Mouse (Mus musculus): Measurements from ENCODE around the gene Ubqln3.

The Ubqln3 gene

GRCm38 (mm10) chr7:104143179-104143578 lies at the start of gene Ubqln3:
Gene Ubqln3, minus strand, starts transcription at chr7:104143279.
- no peak for DNase-seq

DNA sequence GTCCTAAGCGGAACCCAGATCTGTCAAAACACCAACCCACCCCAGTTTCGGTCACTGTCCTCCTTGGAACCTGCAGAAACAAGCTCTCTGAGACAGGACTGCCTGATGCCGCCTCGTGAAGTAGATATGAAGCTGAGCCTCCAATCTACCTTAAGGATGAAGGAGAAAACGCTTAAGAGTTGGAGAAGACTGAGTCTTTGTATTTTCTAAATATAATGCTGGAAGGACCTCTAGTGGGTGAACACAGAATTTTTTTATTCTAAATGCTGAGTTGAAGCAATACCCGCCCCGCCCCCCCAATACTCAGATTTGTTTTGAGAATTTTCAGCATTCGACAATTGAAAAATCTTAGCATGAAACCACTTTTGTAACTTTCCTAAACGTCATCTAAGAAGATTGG lies 48.2 kb upstream of the Ubqln3 start:
- DNase-seq = no peak

DNA sequence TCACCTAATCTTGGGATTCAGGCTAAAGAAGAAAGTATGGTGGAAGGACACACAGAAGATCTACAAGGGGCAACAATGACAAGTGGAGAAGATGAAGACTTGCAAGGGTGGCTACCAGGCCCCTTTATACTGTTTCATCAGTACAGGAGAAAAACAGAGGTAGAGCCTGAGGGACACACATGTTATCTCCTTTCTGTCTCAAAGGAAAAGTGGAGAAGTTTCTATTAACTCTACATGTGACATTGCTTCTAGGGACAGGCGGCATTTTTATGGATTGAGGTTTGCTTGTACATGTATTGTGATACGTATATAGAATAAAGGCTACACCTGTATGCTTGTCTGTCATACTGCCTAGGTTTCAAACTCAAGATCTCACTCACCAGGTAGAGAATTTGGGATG lies 40.2 kb upstream of the Ubqln3 start, which contains the start of gene Olfr648:
TSS of gene Olfr648 (minus strand) at position 101 of the 400 bp plus-strand sequence.
- no peak for DNase-seq

DNA sequence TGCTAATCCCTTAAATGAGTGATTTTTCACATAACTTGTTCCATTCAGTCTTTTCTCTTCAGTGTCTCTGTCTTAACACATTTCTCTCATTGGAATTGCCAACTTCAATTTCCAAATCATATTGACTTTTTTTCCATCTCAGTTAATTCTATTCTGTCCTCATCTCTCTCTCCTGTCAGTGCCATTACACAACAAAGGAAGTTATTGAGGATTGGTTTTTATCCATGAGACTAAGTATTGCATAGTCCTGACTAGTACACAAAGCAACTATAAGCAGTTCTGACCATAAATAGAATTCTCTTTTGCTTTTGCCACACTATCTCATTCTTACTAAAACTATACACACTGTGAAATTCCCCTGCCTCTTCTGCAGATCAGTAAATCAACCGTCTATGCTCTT lies 36.0 kb upstream of the Ubqln3 start:
- no peak for DNase-seq

GRCm38 (mm10) chr7:104178422-104179054 lies 35.5 kb upstream of the Ubqln3 start:
- DNase-seq = no peak

- DNase-seq = no peak
Measured at GRCm38 (mm10) chr7:104175085-104175484, 32.0 kb upstream of the Ubqln3 start.

- DNase-seq = peak; percentile 14
Measured at GRCm38 (mm10) chr7:104169634-104170204, 26.6 kb upstream of the Ubqln3 start.

GRCm38 (mm10) chr7:104167105-104167504 lies 24.0 kb upstream of the Ubqln3 start:
- DNase-seq = peak; percentile 6

DNA sequence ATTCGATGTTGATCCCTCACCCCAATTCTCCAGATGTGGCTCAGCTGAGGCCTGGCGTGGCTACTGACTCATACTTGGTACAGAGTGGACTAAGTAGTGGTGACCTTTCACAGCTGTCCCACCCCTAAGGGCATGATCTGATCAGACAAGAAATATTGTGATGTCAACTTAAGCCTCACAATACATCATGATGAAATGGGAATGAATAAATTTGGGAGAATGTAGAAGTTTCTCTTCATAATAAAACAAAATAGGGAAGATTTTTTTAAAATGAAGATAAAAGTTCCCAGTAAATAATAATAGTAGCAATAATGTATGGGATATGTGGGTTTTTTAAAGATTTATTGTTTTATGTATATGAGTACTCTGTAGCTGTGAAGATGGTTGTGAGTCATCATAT lies 7.4 kb upstream of the Ubqln3 start, which contains the start of gene Ubqlnl:
TSS of gene Ubqlnl (minus strand) at position 101 of the 400 bp plus-strand sequence.
- DNase-seq = no peak

DNA sequence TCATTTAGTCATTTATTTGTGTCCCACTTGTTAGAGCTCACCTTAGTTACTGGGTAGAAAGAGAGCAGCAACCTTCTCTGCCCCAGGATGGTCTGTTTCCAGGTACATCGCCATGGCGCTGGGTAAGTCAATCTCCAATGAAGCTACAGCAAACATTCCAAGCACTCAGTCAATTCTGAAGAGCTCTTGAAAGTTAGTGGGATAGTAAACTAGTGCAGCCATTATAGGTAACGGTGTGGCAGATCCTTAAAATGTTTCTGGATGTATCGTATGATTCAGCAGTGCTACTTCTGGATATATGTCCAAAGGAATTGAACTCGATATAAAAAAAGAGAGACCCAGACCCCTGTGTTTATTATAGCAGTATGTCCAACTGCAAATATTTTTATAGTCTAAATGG lies 5.8 kb downstream of the Ubqln3 start, which contains the start of gene Olfr643:
TSS of gene Olfr643 (minus strand) at position 101 of the 400 bp plus-strand sequence.
- no peak for DNase-seq

GRCm38 (mm10) chr7:104129726-104130125 lies 13.4 kb downstream of the Ubqln3 start, which contains the start of gene Ubqln5:
Gene Ubqln5, minus strand, starts transcription at chr7:104129826.
- no peak for DNase-seq

GRCm38 (mm10) chr7:104104757-104104972 lies 38.4 kb downstream of the Ubqln3 start, which contains the start of gene Olfr646:
Gene Olfr646, plus strand, starts transcription at chr7:104104873.
- no peak for DNase-seq

DNA sequence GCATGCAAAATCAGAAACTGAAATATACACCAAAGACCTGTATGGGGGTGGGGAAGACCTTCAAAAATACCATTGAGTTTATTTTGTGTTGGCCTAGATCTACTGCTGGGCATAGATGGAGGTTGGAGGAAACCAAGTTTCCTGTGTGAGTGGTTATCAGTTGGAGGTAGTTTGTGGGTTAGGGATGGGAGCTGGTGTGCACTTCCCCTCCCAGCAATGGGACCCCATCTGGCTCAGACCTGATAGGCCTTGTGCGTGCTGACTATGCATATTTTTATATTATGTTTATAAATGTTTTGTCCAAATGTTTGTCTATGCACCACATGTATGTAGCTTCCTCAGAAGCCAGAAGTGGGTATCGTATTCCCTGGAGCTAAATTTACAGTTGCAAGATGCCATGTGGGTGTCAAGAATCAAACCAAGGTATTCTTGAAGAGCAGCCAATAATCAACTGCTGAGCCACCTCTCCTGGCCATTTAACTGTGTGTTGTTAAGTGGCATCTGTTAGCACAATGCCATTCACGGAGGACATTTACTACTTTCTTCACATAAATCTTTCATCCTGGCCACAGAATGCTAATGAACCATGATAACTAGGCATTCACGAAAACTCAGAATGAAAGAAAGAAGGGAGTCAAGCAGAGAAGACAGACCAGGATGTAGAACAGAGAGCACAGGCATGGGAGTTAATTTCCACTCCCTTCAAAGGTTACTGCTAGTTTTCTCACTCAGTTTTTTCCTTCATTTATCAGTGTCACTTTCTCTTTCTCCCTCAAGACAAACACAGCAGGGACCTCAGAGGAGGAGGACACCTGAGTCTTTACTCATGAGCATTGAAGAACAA lies 38.9 kb downstream of the Ubqln3 start:
- peak; percentile 10 for DNase-seq
